Mouse (Mus musculus) lung, postnatal 14 days (tissue): Measurements from ENCODE around the gene Eras.
"Not testable (repeated sequence)": the region's sequence is repeated elsewhere in the genome, so short reads cannot be mapped to it uniquely, and the experiment has no call there.

Experiments
- DNase-seq: peaks from one replicate; pipeline ENCODE4 v3.0.0; 2021

Eras gene

GRCm38 (mm10) chrX:7909242-7909641 is 19.2 kb downstream of the Eras start, which contains the start of gene Gm10490:
TSS of gene Gm10490 (plus strand) at chrX:7909542.
- DNase-seq = not testable (repeated sequence)

DNA sequence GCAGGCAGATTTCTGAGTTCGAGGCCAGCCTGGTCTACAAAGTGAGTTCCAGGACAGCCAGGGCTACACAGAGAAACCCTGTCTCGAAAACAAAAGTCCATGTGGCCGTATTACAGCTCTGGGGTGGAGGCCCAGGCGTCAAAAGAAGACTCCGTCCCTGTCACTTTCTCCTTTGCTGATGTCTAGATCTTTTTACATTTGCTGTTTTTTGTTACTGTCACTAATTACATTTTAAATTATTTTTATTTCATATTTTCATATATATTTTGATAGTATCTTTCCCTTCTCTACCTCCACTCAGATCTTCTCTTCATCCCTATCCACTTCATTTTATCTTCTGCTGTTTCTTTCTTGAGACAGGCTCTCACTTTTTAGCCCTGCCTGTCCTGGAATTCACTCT is 20.7 kb downstream of the Eras start, which contains the start of gene Gm10491:
TSS of gene Gm10491 (minus strand) at position 101 of the 400 bp plus-strand sequence.
- DNase-seq = no peak

DNA sequence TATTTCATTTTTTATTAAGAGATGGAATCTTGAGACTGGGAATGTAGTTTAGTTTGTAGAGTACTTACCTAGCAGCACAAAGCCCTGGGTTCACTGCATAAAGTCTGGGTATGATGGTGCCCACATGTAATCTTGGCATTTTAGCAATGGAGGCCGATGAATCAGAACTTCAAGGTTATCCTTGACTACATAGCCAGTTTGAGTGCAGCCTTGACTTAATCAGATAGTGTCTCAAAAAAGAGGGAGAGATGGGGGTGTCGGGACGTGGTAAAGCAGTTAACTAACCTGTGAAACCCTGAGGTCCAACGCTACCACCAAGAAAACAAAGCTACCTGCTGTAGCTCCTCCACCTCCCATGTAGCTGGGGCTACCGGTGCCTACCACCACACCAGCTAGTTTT is 24.0 kb downstream of the Eras start:
- no peak for DNase-seq

GRCm38 (mm10) chrX:7898880-7899874 is 29.2 kb downstream of the Eras start, which contains the start of the genes Pqbp1 and Timm17b:
TSS of gene Pqbp1 (minus strand) at chrX:7899269.
TSS of gene Timm17b (plus strand) at chrX:7899357.
- DNase-seq = peak; percentile 86

GRCm38 (mm10) chrX:7898211-7898610 is 30.2 kb downstream of the Eras start:
- no peak for DNase-seq

DNA sequence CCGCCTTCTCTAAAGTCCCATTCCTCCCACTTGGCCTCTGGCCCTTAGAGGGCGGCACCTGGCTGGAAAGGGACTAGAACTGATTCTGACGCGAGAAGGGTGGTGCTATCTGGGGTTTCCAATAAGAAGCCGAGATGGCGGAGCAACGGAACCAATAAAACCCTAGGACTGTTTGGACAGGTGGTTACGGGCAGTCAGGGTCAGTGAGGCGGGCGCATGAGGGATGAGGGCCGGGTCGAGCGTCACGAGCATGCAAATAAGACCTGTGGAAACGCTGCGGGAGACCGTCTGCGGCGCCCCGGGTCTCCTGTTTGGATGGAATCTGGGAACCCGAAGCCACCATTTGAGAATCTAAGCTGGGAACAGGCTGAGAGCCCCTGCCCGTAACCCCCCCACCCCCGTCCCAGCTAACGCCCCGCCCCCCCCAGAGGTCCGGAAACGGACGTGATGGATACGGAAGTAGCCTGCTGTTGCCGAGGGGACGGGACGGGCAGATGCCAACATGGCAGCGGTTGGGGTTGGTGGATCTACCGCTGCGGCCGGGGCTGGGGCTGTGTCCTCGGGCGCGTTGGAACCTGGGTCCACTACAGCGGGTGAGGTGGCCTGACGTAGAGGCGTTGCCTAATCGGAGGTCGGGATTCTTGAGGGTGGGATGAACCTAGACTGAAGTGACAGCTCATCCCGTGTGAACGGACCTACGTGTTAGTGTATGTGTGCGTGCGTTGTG is 44.4 kb downstream of the Eras start, which contains the start of gene Slc35a2:
TSS of gene Slc35a2 (plus strand) at position 188 of the 727 bp plus-strand sequence.
- peak; percentile 84 for DNase-seq

GRCm38 (mm10) chrX:7879819-7880218 is 48.6 kb downstream of the Eras start:
- peak; percentile 63 for DNase-seq

DNA sequence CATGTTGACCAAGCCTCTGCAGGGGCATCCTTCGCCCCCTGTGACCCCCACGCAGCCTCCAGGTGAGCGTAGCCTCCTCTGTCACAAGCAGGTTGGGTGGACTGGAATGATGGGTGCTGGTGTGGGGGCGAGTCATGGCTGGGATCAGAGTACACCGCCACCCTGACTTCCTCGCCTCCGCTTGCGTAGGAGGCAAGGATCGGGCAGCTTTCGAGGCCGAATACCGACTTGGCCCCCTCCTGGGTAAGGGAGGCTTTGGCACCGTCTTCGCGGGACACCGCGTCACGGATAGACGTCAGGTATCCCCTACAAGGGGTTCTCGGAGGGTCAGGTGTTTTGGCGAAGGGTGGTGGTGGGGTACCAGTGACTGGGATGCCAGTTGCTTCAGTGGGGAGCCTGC is 49.9 kb downstream of the Eras start:
- DNase-seq = no peak

- peak; percentile 76 for DNase-seq
Measured at GRCm38 (mm10) chrX:7878007-7878419, 50.4 kb downstream of the Eras start, which contains the start of gene Pim2. TSS of gene Pim2 (plus strand) at chrX:7878262.
